9 mouse cellular contexts compared by ENCODE assay signal in genomic region chr15:95526626-95527411, GRCm38 (mm10). TPM values are rescaled to one million over a fixed set of nuclear protein-coding genes. Genes with fewer than 3 reads are reported as not detected.
DNase-seq lines count a peak whose midpoint lies in the region; ATAC-seq lines count a peak whose summit lies in the region.
"Had no signal": no experiment of that assay in that cellular context is flagged by ENCODE, and none has a peak within 500 bp of the region (broad histone marks: within the 10 kb centered on the region; RNA-seq: fewer than 3 reads in every experiment).

No protein-coding gene starts in this region.

- peak overlapping the region; percentile 99 for H3K4me2 ChIP-seq in kidney, embryonic 16.5 days (replicated peaks; ENCODE audit: low read depth, low read length)
- H3K4me2 ChIP-seq in hindbrain, embryonic 15.5 days: peak overlapping the region; percentile 89
- H3K4me2 ChIP-seq in neural tube, embryonic 13.5 days: peak overlapping the region; percentile 83

- peaks cover 29% of the 10 kb centered on the region for H3K27me3 ChIP-seq in kidney, embryonic 16.5 days (ENCODE audit: insufficient read depth, low read length)
- H3K27me3 ChIP-seq in hindbrain, embryonic 15.5 days: no peaks in the 10 kb centered on the region; the same call in 1 of the 2 replicates
- H3K27me3 ChIP-seq in neural tube, embryonic 13.5 days: no peaks in the 10 kb centered on the region

- no peak overlapping the region for H3K9ac ChIP-seq in kidney, embryonic 16.5 days (replicated peaks; ENCODE audit: low read length)
- peak overlapping the region; percentile 57 for H3K9ac ChIP-seq in hindbrain, embryonic 15.5 days
- H3K9ac ChIP-seq in neural tube, embryonic 13.5 days: peak overlapping the region; percentile 87

- WGBS in kidney, embryonic 16.5 days: 2% methylated on average over 27 of the region's 27 CpGs
- under 1% methylated on average over 27 of the region's 27 CpGs for WGBS in hindbrain, embryonic 15.5 days
- 1% methylated on average over 27 of the region's 27 CpGs for WGBS in neural tube, embryonic 13.5 days

- no peak for ATAC-seq in kidney, embryonic 16.5 days (ENCODE audit: low FRiP score, low TSS enrichment)
- ATAC-seq in hindbrain, embryonic 15.5 days (ENCODE audit: low FRiP score, low read depth): 0 out of 2 replicates have a peak, but pooled peaks have one; percentile 19
- peak; percentile 46 for ATAC-seq in neural tube, embryonic 13.5 days (ENCODE audit: low read depth)
- no peak for ATAC-seq in erythroblast, adult 5-6 weeks (replicated peaks; ENCODE audit: low FRiP score, poor library complexity, severe bottlenecking)

- H3K27ac ChIP-seq in kidney, embryonic 16.5 days (ENCODE audit: low read length): no peak overlapping the region
- peak overlapping the region; percentile 82 for H3K27ac ChIP-seq in hindbrain, embryonic 15.5 days (replicated peaks)
- H3K27ac ChIP-seq in neural tube, embryonic 13.5 days (replicated peaks): peak overlapping the region; percentile 93

- no peaks in the 10 kb centered on the region for H3K9me3 ChIP-seq in kidney, embryonic 16.5 days (ENCODE audit: low read length)
- no peaks in the 10 kb centered on the region for H3K9me3 ChIP-seq in hindbrain, embryonic 15.5 days
- no peaks in the 10 kb centered on the region for H3K9me3 ChIP-seq in neural tube, embryonic 13.5 days

- no peaks in the 10 kb centered on the region for H3K36me3 ChIP-seq in kidney, embryonic 16.5 days (ENCODE audit: insufficient read depth, low read length)
- no peaks in the 10 kb centered on the region for H3K36me3 ChIP-seq in hindbrain, embryonic 15.5 days
- no peaks in the 10 kb centered on the region for H3K36me3 ChIP-seq in neural tube, embryonic 13.5 days

- H3K4me1 ChIP-seq in kidney, embryonic 16.5 days (ENCODE audit: insufficient read depth, low read length): peaks cover 11% of the 10 kb centered on the region
- peaks cover 18% of the 10 kb centered on the region for H3K4me1 ChIP-seq in hindbrain, embryonic 15.5 days (replicated peaks)
- H3K4me1 ChIP-seq in neural tube, embryonic 13.5 days (replicated peaks): peaks cover 38% of the 10 kb centered on the region

- DNase-seq in kidney, postnatal 36 days: no peak
- peak; percentile 33 to 36 for DNase-seq in cerebellum, postnatal 36 days
- DNase-seq in frontal cortex, postnatal 14 days (ENCODE audit: low spot score in 2 of 2): no peak
- no peak for DNase-seq in urinary bladder, postnatal 14 days (ENCODE audit: low spot score)

- H3K4me3 ChIP-seq in kidney, embryonic 16.5 days (ENCODE audit: low read length): peak overlapping the region; percentile 60
- peak overlapping the region; percentile 60 for H3K4me3 ChIP-seq in hindbrain, embryonic 15.5 days
- H3K4me3 ChIP-seq in neural tube, embryonic 13.5 days: peak overlapping the region; percentile 77

RNA-seq across cellular contexts. Expression of gene Nell2, which starts 1.5 kb away (rescaled TPM):
- polyA plus RNA-seq in kidney, embryonic 16.5 days (2015; fragmentation: Nextera tagmentation; extraction: Ambion mirVana): 12.3 and 13.6 TPM in 2 replicates
- 169 and 176 TPM in 2 replicates for polyA plus RNA-seq in hindbrain, embryonic 15.5 days (2015; fragmentation: Nextera tagmentation; extraction: Ambion mirVana)
- polyA plus RNA-seq in neural tube, embryonic 13.5 days (2015; fragmentation: Nextera tagmentation; extraction: Ambion mirVana): 166 and 181 TPM in 2 replicates
- not detected in 2 replicates for total RNA-seq in erythroblast, adult 5-6 weeks (2015; ENCODE audit: low replicate concordance)
- not detected in 2 replicates for total RNA-seq in erythroblast, adult 5-6 weeks (2017; ENCODE audit: low replicate concordance)
- polyA plus RNA-seq: heart, postnatal 0 days had no signal

Comparison
In these comparisons a context has a peak if more than half of its experiments do, and no peak if none do; other contexts are left out.
1. ATAC-seq: peak in hindbrain, embryonic 15.5 days (single experiment) and neural tube, embryonic 13.5 days (single experiment); none in kidney, embryonic 16.5 days (single experiment) and erythroblast, adult 5-6 weeks (single experiment).
2. DNase-seq: peak in cerebellum, postnatal 36 days (2 of 2); none in kidney, postnatal 36 days (0 of 2), frontal cortex, postnatal 14 days (0 of 2) and urinary bladder, postnatal 14 days (single experiment).
3. RNA of gene Nell2, which starts 1.5 kb away (polyA plus RNA-seq): 169 to 176 TPM in hindbrain, embryonic 15.5 days and 166 to 181 TPM in neural tube, embryonic 13.5 days; 12.3 to 13.6 TPM in kidney, embryonic 16.5 days; every median in the first group is over 10 times any median in the second.
4. Peak in every context shown above with its lines, with median percentiles within 50 percentile points of each other: H3K4me2 ChIP-seq and H3K4me3 ChIP-seq.